Mouse (Mus musculus): ENCODE measurements at regions not wholly inside any gene's neighbourhood (a gene's known extent, or its start where the extent isn't known, plus 50 kb on each side); places are given as distances from the start of the nearest gene placed in this dataset.

DNA sequence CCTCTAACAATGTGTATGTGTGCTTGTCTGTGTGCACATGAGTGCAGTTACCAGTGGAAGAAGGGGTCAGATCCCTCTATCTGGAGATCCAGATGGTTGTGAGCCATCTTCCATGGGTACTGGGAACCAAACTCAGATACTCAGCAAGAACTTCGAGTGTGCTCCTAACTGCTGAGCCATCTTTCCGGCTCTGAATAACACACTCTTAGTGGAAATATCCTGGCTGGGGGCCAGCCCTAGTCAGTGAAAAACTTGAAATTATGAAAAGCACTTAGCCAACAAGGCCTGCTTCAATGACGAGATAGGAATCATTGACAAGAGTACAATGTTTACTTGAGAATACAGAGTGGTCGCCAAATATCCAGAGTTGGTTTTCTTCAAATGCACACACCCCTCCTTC, 266.0 kb upstream of the Auts2 start:
- no peak for DNase-seq (ENCODE audit: low spot score)
- no peaks in the 10 kb centered on the region for H3K9me3 ChIP-seq (replicated peaks; ENCODE audit: control insufficient read depth, low read length)
- 84% methylated on average over 4 of the region's 4 CpGs for WGBS
- no peak overlapping the region for H3K4me3 ChIP-seq (ENCODE audit: low read depth, low read length)
- H3K27me3 ChIP-seq (ENCODE audit: control insufficient read depth, insufficient read depth, low read length): no peaks in the 10 kb centered on the region
- no peaks in the 10 kb centered on the region for H3K4me1 ChIP-seq (ENCODE audit: control insufficient read depth, insufficient read depth, low read length)
- H3K4me2 ChIP-seq (ENCODE audit: low read depth, low read length): no peak overlapping the region
- no peak overlapping the region for H3K9ac ChIP-seq (replicated peaks; ENCODE audit: low read length)
- H3K36me3 ChIP-seq (replicated peaks; ENCODE audit: control insufficient read depth, insufficient read depth, low read depth, low read length): no peaks in the 10 kb centered on the region
- H3K27ac ChIP-seq (replicated peaks; ENCODE audit: low read depth, low read length): no peak overlapping the region
- ATAC-seq (replicated peaks; ENCODE audit: insufficient number of reproducible peaks, low FRiP score, low TSS enrichment, low read depth): no peak

DNA sequence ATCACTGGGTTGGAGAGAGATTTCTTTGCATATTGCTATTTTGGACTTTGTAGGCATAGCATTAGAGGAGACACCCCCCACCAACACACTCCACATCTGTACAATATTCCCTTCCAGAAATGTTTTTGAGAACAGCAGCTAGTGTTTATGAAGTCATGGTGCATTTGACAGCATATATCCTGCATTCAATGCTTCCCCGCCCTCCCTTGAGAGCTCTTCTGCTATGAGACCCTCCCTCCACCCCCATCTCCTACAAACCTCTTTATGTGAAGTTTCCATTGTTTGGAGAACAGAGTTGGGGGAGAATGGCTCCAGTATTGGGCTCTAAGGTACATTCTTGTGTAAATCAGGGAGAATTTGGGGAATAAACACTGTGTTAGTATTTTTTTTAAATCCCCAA, 252.9 kb upstream of the Auts2 start:
- ATAC-seq (replicated peaks; ENCODE audit: insufficient number of reproducible peaks, low FRiP score, low TSS enrichment, low read depth) (no peak), DNase-seq (ENCODE audit: low spot score) (no peak)
- Histone ChIP-seq H3K27ac (replicated peaks; ENCODE audit: low read depth, low read length) (no peak overlapping the region), H3K4me3 (ENCODE audit: low read depth, low read length) (no peak overlapping the region), H3K36me3 (replicated peaks; ENCODE audit: control insufficient read depth, insufficient read depth, low read depth, low read length) (no peaks in the 10 kb centered on the region), H3K4me2 (ENCODE audit: low read depth, low read length) (no peak overlapping the region), H3K9me3 (replicated peaks; ENCODE audit: control insufficient read depth, low read length) (no peaks in the 10 kb centered on the region), H3K9ac (replicated peaks; ENCODE audit: low read length) (no peak overlapping the region), H3K27me3 (ENCODE audit: control insufficient read depth, insufficient read depth, low read length) (no peaks in the 10 kb centered on the region), H3K4me1 (ENCODE audit: control insufficient read depth, insufficient read depth, low read length) (no peaks in the 10 kb centered on the region)
- 71% methylated on average over 1 of the region's 1 CpGs for WGBS

DNA sequence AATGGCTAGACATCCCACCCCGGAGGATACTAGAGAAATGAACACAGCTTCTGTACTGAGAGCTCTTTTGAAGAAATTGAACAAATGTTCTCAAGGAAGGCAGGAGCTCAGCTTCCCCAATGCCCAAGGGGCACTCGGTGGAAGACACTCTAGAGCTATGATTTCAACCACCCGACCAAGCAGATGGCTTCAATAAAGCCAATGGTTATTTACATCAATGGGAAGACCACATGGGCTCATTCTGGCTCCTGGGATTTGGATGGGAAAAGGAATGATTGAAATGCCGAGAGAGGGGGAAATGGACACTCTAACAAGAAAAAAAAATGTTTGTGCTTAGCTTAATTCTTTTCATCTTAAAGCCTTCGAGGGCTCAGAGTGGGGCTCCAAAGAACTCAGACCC, 249.3 kb upstream of the Auts2 start:
- no peak overlapping the region for H3K4me2 ChIP-seq (ENCODE audit: low read depth, low read length)
- H3K27ac ChIP-seq (replicated peaks; ENCODE audit: low read depth, low read length): no peak overlapping the region

DNA sequence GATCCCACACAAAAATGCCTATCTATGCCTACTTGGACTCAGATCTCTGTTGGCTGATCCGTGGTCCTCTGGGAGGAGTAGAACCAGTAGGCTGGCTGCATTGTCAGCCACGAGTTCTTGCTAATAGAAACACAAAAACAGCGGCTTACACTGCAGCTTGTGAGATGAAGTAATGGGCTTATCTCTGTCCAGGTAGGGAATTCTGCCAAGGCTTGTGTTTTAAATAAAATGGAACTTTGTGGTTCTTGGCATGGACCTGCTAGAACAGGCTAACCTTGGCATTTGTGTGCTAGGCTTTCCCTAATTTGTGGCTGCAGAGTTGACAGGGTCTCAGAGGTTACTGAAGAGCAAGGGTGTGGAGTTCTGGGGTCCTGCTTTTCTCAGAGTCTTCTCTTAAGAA, 242.1 kb upstream of the Auts2 start:
- Histone ChIP-seq H3K27ac (replicated peaks; ENCODE audit: low read depth, low read length) (no peak overlapping the region), H3K27me3 (ENCODE audit: control insufficient read depth, insufficient read depth, low read length) (no peaks in the 10 kb centered on the region), H3K4me3 (ENCODE audit: low read depth, low read length) (no peak overlapping the region), H3K4me2 (ENCODE audit: low read depth, low read length) (no peak overlapping the region), H3K9me3 (replicated peaks; ENCODE audit: control insufficient read depth, low read length) (no peaks in the 10 kb centered on the region), H3K36me3 (replicated peaks; ENCODE audit: control insufficient read depth, insufficient read depth, low read depth, low read length) (no peaks in the 10 kb centered on the region), H3K9ac (replicated peaks; ENCODE audit: low read length) (no peak overlapping the region), H3K4me1 (ENCODE audit: control insufficient read depth, insufficient read depth, low read length) (no peaks in the 10 kb centered on the region)
- ATAC-seq (replicated peaks; ENCODE audit: insufficient number of reproducible peaks, low FRiP score, low TSS enrichment, low read depth) (no peak), DNase-seq (ENCODE audit: low spot score) (no peak)
- WGBS: 75% methylated on average over 3 of the region's 3 CpGs

More for the DNA sequence above, 249.3 kb upstream of the Auts2 start:
- Histone ChIP-seq H3K36me3 (replicated peaks; ENCODE audit: control insufficient read depth, insufficient read depth, low read depth, low read length) (no peaks in the 10 kb centered on the region), H3K9ac (replicated peaks; ENCODE audit: low read length) (no peak overlapping the region), H3K9me3 (replicated peaks; ENCODE audit: control insufficient read depth, low read length) (no peaks in the 10 kb centered on the region), H3K27me3 (ENCODE audit: control insufficient read depth, insufficient read depth, low read length) (no peaks in the 10 kb centered on the region), H3K4me3 (ENCODE audit: low read depth, low read length) (no peak overlapping the region), H3K4me1 (ENCODE audit: control insufficient read depth, insufficient read depth, low read length) (no peaks in the 10 kb centered on the region)
- no peak for ATAC-seq (replicated peaks; ENCODE audit: insufficient number of reproducible peaks, low FRiP score, low TSS enrichment, low read depth)
- DNase-seq (ENCODE audit: low spot score): peak; percentile 73
- WGBS: 26% methylated on average over 5 of the region's 5 CpGs

DNA sequence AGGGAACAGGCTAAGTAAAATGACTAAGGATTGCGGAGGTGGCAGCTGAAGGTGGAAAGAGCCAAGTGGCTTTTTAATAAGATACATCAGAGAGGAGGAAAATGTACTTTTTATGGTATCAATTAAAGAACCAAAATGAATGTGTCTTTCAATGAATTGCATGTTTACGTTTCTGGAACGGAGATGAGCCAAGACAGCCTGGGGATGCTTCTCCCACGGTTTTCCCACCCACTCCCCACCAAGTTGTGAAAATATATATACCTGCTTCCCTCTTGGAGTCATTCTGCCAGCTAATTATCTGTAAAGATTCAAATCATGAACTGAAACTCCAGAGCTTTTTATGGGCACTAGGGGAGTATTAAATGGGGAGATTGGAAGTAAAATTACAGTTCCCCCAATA, 241.6 kb upstream of the Auts2 start:
- Histone ChIP-seq H3K9ac (replicated peaks; ENCODE audit: low read length) (no peak overlapping the region), H3K27ac (replicated peaks; ENCODE audit: low read depth, low read length) (no peak overlapping the region), H3K36me3 (replicated peaks; ENCODE audit: control insufficient read depth, insufficient read depth, low read depth, low read length) (no peaks in the 10 kb centered on the region), H3K9me3 (replicated peaks; ENCODE audit: control insufficient read depth, low read length) (no peaks in the 10 kb centered on the region), H3K4me2 (ENCODE audit: low read depth, low read length) (no peak overlapping the region), H3K4me1 (ENCODE audit: control insufficient read depth, insufficient read depth, low read length) (no peaks in the 10 kb centered on the region), H3K27me3 (ENCODE audit: control insufficient read depth, insufficient read depth, low read length) (no peaks in the 10 kb centered on the region), H3K4me3 (ENCODE audit: low read depth, low read length) (no peak overlapping the region)
- ATAC-seq (replicated peaks; ENCODE audit: insufficient number of reproducible peaks, low FRiP score, low TSS enrichment, low read depth) (no peak), DNase-seq (ENCODE audit: low spot score) (no peak)
- 79% methylated on average over 4 of the region's 4 CpGs for WGBS

DNA sequence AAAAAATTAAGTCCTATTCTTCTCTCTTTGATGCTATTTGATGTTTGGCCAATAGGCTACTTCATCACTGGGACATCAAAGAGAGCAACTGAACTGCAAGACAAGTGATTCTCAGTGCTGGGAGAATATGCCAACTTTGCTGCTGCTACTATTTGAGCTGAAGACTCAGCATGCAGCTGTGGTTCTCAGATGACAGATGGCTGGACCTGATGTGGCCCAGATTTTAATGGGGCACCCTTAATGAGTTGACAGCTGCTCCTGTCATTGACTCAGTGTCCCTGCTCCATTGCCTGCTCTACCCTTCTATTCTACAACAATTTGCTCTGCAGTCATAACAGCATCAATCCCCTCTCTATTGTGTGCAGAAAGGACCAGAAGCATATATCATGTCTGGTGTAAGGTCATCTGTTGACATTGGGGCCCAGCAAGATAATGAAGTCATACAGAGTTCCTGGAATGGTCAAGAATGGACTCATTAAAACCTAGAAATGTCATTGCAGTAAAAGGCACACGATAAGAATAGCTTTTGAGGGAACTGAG, 231.1 kb upstream of the Auts2 start:
- H3K27me3 ChIP-seq (ENCODE audit: control insufficient read depth, insufficient read depth, low read length): no peaks in the 10 kb centered on the region
- H3K36me3 ChIP-seq (replicated peaks; ENCODE audit: control insufficient read depth, insufficient read depth, low read depth, low read length): no peaks in the 10 kb centered on the region
- DNase-seq (ENCODE audit: low spot score) (no peak), ATAC-seq (replicated peaks; ENCODE audit: insufficient number of reproducible peaks, low FRiP score, low TSS enrichment, low read depth) (no peak)
- 73% methylated on average over 1 of the region's 1 CpGs for WGBS
- H3K4me1 ChIP-seq (ENCODE audit: control insufficient read depth, insufficient read depth, low read length): no peaks in the 10 kb centered on the region
- no peak overlapping the region for H3K4me3 ChIP-seq (ENCODE audit: low read depth, low read length)
- H3K27ac ChIP-seq (replicated peaks; ENCODE audit: low read depth, low read length): no peak overlapping the region
- no peaks in the 10 kb centered on the region for H3K9me3 ChIP-seq (replicated peaks; ENCODE audit: control insufficient read depth, low read length)
- no peak overlapping the region for H3K4me2 ChIP-seq (ENCODE audit: low read depth, low read length)
- no peak overlapping the region for H3K9ac ChIP-seq (replicated peaks; ENCODE audit: low read length)

DNA sequence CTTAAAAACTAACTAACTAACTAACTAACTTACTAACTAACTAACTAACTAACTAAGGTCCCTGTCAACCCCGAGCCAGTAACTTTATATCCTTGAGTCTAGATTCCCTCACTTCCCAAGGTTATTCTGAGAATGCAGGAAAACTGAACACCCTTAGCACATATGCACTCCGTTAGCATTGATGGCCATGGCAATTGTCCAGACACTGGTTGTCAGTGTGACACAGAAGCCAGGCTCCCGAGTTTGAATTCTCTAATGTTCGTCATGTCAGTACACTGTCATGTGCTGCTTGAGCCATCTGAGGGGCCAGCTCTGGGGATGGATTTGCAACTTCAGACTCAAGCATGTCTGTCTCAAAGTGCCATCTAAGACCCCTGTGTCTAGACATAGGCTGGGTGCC, 217.3 kb upstream of the Auts2 start:
- no peak for ATAC-seq (replicated peaks; ENCODE audit: insufficient number of reproducible peaks, low FRiP score, low TSS enrichment, low read depth)
- H3K4me3 ChIP-seq (ENCODE audit: low read depth, low read length): no peak overlapping the region
- H3K4me1 ChIP-seq (ENCODE audit: control insufficient read depth, insufficient read depth, low read length): no peaks in the 10 kb centered on the region
- no peaks in the 10 kb centered on the region for H3K9me3 ChIP-seq (replicated peaks; ENCODE audit: control insufficient read depth, low read length)
- no peak overlapping the region for H3K4me2 ChIP-seq (ENCODE audit: low read depth, low read length)
- no peaks in the 10 kb centered on the region for H3K36me3 ChIP-seq (replicated peaks; ENCODE audit: control insufficient read depth, insufficient read depth, low read depth, low read length)
- H3K27ac ChIP-seq (replicated peaks; ENCODE audit: low read depth, low read length): no peak overlapping the region
- no peaks in the 10 kb centered on the region for H3K27me3 ChIP-seq (ENCODE audit: control insufficient read depth, insufficient read depth, low read length)
- H3K9ac ChIP-seq (replicated peaks; ENCODE audit: low read length): no peak overlapping the region
- 54% methylated on average over 4 of the region's 4 CpGs for WGBS
- DNase-seq (ENCODE audit: low spot score): no peak

DNA sequence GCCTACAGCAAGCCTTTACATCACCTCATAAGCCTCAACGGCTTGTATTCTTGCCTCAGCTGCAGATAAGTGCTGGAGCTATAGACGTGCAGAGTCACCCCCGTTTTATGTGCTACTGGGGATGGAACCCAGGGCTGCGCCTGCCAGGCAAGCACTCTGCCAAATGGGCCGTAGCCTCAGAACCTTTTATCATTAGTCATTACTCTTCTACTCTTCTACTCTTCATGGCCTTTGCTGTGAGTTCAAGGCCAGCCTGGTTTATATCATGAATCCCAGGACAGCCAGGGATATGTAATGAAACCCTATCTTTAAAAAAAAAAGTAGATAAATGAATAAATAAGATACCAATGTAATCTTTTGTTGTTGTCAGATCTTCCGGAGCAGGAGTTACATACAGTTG, 216.6 kb upstream of the Auts2 start:
- H3K27me3 ChIP-seq (ENCODE audit: control insufficient read depth, insufficient read depth, low read length): no peaks in the 10 kb centered on the region
- no peaks in the 10 kb centered on the region for H3K4me1 ChIP-seq (ENCODE audit: control insufficient read depth, insufficient read depth, low read length)
- H3K36me3 ChIP-seq (replicated peaks; ENCODE audit: control insufficient read depth, insufficient read depth, low read depth, low read length): no peaks in the 10 kb centered on the region
- no peak for ATAC-seq (replicated peaks; ENCODE audit: insufficient number of reproducible peaks, low FRiP score, low TSS enrichment, low read depth)
- no peak overlapping the region for H3K27ac ChIP-seq (replicated peaks; ENCODE audit: low read depth, low read length)
- H3K9me3 ChIP-seq (replicated peaks; ENCODE audit: control insufficient read depth, low read length): no peaks in the 10 kb centered on the region
- no peak overlapping the region for H3K4me2 ChIP-seq (ENCODE audit: low read depth, low read length)
- DNase-seq (ENCODE audit: low spot score): no peak
- H3K4me3 ChIP-seq (ENCODE audit: low read depth, low read length): no peak overlapping the region
- 84% methylated on average over 6 of the region's 6 CpGs for WGBS
- H3K9ac ChIP-seq (replicated peaks; ENCODE audit: low read length): no peak overlapping the region
